Mouse (Mus musculus): ENCODE measurements around the gene Tbx21. TPM values are rescaled to one million over a fixed set of nuclear protein-coding genes. Genes with fewer than 3 reads are reported as not detected.

Gene Tbx21
- polyA plus RNA-seq, 2 experiments, result 0.11 TPM; not detected in 1

DNA sequence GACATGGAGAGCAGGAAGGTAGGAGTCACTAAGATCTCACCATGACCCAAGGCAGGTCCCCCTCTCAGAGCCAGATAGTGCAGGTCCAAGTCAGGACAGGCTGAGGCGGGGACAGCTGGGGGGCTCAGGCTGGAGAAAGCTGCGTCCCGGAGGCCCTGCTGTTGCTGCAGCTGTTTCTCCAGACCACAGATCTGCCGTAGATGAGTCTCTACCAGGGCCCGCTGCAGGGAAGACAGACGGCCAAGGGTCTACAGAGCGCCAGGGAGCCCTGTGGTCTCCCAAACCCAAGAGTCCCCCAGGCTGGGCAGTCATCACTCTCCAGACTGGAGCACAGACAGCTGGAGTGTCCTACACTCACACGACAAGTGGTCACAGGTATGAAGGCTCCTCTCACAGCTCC is 32.2 kb upstream of the Tbx21 start:
- no peak for DNase-seq (ENCODE audit: low spot score)
- peaks cover 20% of the 10 kb centered on the region for H3K4me1 ChIP-seq (ENCODE audit: control insufficient read depth, insufficient read depth, low read length)
- H3K9me3 ChIP-seq (ENCODE audit: control insufficient read depth, low read length), result no peaks in the 10 kb centered on the region
- H3K36me3 ChIP-seq (ENCODE audit: control insufficient read depth, insufficient read depth, low read length), result peaks cover 62% of the 10 kb centered on the region
- no peak overlapping the region for H3K27ac ChIP-seq (replicated peaks; ENCODE audit: low read depth, low read length)
- no peak for ATAC-seq (ENCODE audit: low FRiP score, low read depth)
- no peak overlapping the region for H3K9ac ChIP-seq (ENCODE audit: low read depth, low read length, severe bottlenecking)
- no peak overlapping the region for H3K4me3 ChIP-seq (replicated peaks; ENCODE audit: low read length)
- no peak for TF ChIP-seq POLR2A (IDR thresholded peaks at IDR 0.05; ENCODE audit: borderline replicate concordance, extremely low read depth, insufficient read depth, insufficient read length)
- 77% methylated on average over 8 of the region's 8 CpGs for WGBS
- H3K4me2 ChIP-seq (replicated peaks; ENCODE audit: low read depth, low read length, severe bottlenecking), result no peak overlapping the region
- H3K27me3 ChIP-seq (ENCODE audit: control insufficient read depth, insufficient read depth, low read length), result no peaks in the 10 kb centered on the region

DNA sequence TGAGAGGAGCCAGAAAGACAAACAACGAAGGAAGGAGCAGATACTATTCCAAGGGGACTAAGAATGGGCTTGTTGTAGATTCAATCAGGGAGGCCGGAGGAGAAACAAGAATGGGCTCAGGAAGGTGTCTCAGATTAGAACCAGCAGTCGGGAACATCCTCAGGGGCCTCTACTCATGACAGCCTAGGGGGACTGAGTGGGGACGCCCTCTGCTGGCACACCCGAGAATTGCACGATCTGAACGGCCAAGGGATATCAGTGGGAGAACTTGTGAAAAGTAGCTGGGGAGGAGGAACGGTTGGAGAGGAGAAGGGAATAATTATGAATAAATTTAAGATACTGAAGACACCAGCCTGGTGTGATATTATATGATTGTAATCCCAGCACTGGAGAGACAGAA is 31.6 kb upstream of the Tbx21 start:
- no peak overlapping the region for H3K9ac ChIP-seq (ENCODE audit: low read depth, low read length, severe bottlenecking)
- H3K36me3 ChIP-seq (ENCODE audit: control insufficient read depth, insufficient read depth, low read length), result peaks cover 64% of the 10 kb centered on the region
- no peak overlapping the region for H3K27ac ChIP-seq (replicated peaks; ENCODE audit: low read depth, low read length)
- ATAC-seq (ENCODE audit: low FRiP score, low read depth) (no peak), DNase-seq (ENCODE audit: low spot score) (peak; percentile 63)
- no peaks in the 10 kb centered on the region for H3K9me3 ChIP-seq (ENCODE audit: control insufficient read depth, low read length)
- no peak for TF ChIP-seq POLR2A (IDR thresholded peaks at IDR 0.05; ENCODE audit: borderline replicate concordance, extremely low read depth, insufficient read depth, insufficient read length)
- H3K27me3 ChIP-seq (ENCODE audit: control insufficient read depth, insufficient read depth, low read length), result no peaks in the 10 kb centered on the region
- 8% methylated on average over 8 of the region's 8 CpGs for WGBS
- H3K4me2 ChIP-seq (replicated peaks; ENCODE audit: low read depth, low read length, severe bottlenecking), result no peak overlapping the region
- no peak overlapping the region for H3K4me3 ChIP-seq (replicated peaks; ENCODE audit: low read length)
- peaks cover 15% of the 10 kb centered on the region for H3K4me1 ChIP-seq (ENCODE audit: control insufficient read depth, insufficient read depth, low read length)

DNA sequence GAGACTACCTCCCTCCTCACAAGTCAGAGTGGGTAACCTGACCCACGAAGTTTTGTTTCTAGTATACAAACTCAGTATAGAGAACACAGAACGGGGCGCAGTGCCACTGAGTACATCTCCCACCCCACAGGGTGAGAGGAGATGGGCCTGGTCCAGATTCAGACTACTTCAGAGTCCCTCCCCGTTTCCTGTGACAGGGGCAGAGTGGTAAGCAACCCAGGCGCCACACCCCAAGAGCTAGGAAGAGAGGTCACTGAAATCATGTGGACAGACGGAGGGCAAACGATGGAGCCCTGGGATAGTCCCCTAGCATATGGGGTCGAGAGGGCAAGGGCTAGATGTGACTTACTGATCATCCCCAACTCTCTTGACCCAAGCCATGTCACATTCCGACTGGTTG is 30.8 kb upstream of the Tbx21 start:
- 58% methylated on average over 8 of the region's 9 CpGs for WGBS
- ATAC-seq (ENCODE audit: low FRiP score, low read depth) (no peak), DNase-seq (ENCODE audit: low spot score) (no peak)
- Histone ChIP-seq H3K4me2 (replicated peaks; ENCODE audit: low read depth, low read length, severe bottlenecking) (no peak overlapping the region), H3K9ac (ENCODE audit: low read depth, low read length, severe bottlenecking) (no peak overlapping the region), H3K4me3 (replicated peaks; ENCODE audit: low read length) (no peak overlapping the region), H3K27me3 (ENCODE audit: control insufficient read depth, insufficient read depth, low read length) (no peaks in the 10 kb centered on the region), H3K27ac (replicated peaks; ENCODE audit: low read depth, low read length) (no peak overlapping the region), H3K36me3 (ENCODE audit: control insufficient read depth, insufficient read depth, low read length) (peaks cover 64% of the 10 kb centered on the region), H3K4me1 (ENCODE audit: control insufficient read depth, insufficient read depth, low read length) (peaks cover 15% of the 10 kb centered on the region), H3K9me3 (ENCODE audit: control insufficient read depth, low read length) (no peaks in the 10 kb centered on the region)
- TF ChIP-seq POLR2A (IDR thresholded peaks at IDR 0.05; ENCODE audit: borderline replicate concordance, extremely low read depth, insufficient read depth, insufficient read length), result no peak

DNA sequence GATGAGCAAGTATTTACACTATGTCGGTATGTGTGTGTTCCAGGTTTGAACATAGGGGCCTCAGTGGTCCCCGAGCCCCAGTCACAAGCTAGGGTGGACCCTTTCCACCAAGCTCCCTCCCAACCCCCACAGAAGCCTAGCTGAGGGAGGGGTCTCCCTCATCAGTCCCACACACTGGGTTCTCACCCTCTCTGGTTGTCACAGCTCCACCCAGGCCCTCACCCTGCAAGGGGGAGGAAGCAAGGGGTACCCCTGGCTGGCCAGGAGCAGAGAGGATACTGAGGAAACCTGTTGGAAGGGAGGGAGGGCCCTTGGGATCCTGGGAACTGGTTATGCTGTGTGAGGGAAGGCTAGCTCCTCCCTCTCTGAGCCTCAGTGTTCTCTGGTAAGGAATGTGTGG is 30.2 kb upstream of the Tbx21 start:
- H3K4me2 ChIP-seq (replicated peaks; ENCODE audit: low read depth, low read length, severe bottlenecking), result no peak overlapping the region
- H3K36me3 ChIP-seq (ENCODE audit: control insufficient read depth, insufficient read depth, low read length), result peaks cover 68% of the 10 kb centered on the region
- H3K27ac ChIP-seq (replicated peaks; ENCODE audit: low read depth, low read length), result no peak overlapping the region
- peaks cover 3% of the 10 kb centered on the region; the same call in 1 of the 2 replicates for H3K27me3 ChIP-seq (ENCODE audit: control insufficient read depth, insufficient read depth, low read length)
- 50% methylated on average over 2 of the region's 2 CpGs for WGBS
- no peak overlapping the region for H3K4me3 ChIP-seq (replicated peaks; ENCODE audit: low read length)
- peaks cover 15% of the 10 kb centered on the region for H3K4me1 ChIP-seq (ENCODE audit: control insufficient read depth, insufficient read depth, low read length)
- no peak for TF ChIP-seq POLR2A (IDR thresholded peaks at IDR 0.05; ENCODE audit: borderline replicate concordance, extremely low read depth, insufficient read depth, insufficient read length)
- H3K9me3 ChIP-seq (ENCODE audit: control insufficient read depth, low read length), result no peaks in the 10 kb centered on the region
- ATAC-seq (ENCODE audit: low FRiP score, low read depth), result no peak
- DNase-seq (ENCODE audit: low spot score), result no peak
- no peak overlapping the region for H3K9ac ChIP-seq (ENCODE audit: low read depth, low read length, severe bottlenecking)

DNA sequence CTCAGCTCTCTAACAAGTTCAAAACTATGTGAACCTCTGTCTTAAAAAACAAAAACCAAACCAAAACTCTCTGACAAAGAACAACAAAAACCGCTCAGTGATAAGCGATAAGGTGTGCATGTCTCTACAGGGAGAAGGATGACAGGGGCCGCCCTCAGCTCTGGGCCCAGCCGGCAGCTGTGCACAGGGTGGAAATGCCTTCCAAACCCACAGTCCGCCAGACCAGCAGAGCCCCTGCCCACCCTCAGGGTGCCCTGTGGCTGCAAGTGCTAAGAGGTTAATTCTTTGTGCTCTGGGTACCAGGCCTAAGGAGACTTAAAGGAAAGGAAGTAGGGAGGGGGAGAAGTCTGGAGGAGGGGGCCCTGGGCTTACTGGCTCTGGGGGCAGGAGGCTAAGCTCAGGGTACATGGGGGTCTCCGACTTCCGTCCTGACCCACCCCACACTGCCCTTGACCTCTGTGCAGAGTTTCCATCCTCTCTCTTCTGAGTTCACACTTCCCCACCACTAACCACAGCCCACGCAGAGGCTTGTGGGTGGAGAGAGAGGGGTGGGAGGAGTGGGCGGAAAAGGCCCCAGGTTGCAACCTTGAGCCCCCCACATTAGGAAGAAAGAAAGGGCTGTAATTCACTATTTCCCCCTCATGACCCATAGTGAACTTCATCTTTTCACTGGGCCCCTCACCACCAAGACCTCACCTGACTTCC is 28.2 kb upstream of the Tbx21 start:
- Histone ChIP-seq H3K9ac (ENCODE audit: low read depth, low read length, severe bottlenecking) (no peak overlapping the region), H3K36me3 (ENCODE audit: control insufficient read depth, insufficient read depth, low read length) (peaks cover 80% of the 10 kb centered on the region), H3K4me3 (replicated peaks; ENCODE audit: low read length) (no peak overlapping the region), H3K27ac (replicated peaks; ENCODE audit: low read depth, low read length) (no peak overlapping the region), H3K4me1 (ENCODE audit: control insufficient read depth, insufficient read depth, low read length) (0 out of 2 replicates have a peak, but pooled peaks cover 4% of the 10 kb centered on the region), H3K9me3 (ENCODE audit: control insufficient read depth, low read length) (no peaks in the 10 kb centered on the region), H3K27me3 (ENCODE audit: control insufficient read depth, insufficient read depth, low read length) (peaks cover 19% of the 10 kb centered on the region), H3K4me2 (replicated peaks; ENCODE audit: low read depth, low read length, severe bottlenecking) (no peak overlapping the region)
- no peak for TF ChIP-seq POLR2A (IDR thresholded peaks at IDR 0.05; ENCODE audit: borderline replicate concordance, extremely low read depth, insufficient read depth, insufficient read length)
- DNase-seq (ENCODE audit: low spot score) (no peak), ATAC-seq (ENCODE audit: low FRiP score, low read depth) (no peak)
- WGBS, result 74% methylated on average over 9 of the region's 9 CpGs

Data from limb, embryonic 14.5 days (tissue).